Mouse (Mus musculus) heart, embryonic 13.5 days (tissue): ENCODE results near the gene Ccl26. TPM values are rescaled to one million over a fixed set of nuclear protein-coding genes. Genes with fewer than 3 reads are reported as not detected.

Experiments used
- ATAC-seq: fragments of 200-750 bp; cut with Nextera tagmentation; 2 replicates; pipeline ENCODE4 v1.8.0; 2017; ENCODE audit warnings: moderate TSS enrichment; ENCODE audit not compliant: insufficient number of reproducible peaks, low FRiP score, low TSS enrichment; ENCODE audit errors: extremely low read depth
- H3K27ac ChIP-seq: fragments of 300-500 bp; sonication (generic); replicated peaks from 2 replicates; pipeline ENCODE4 v1.5.1; 2015; ENCODE audit warnings: moderate library complexity, mild to moderate bottlenecking, inconsistent platforms
- H3K27me3 ChIP-seq: fragments of 300-500 bp; sonication (generic); replicated peaks from 2 replicates; pipeline ENCODE4 v1.6.1; 2015; ENCODE audit warnings: mild to moderate bottlenecking, inconsistent platforms
- H3K36me3 ChIP-seq: fragments of 300-500 bp; sonication (generic); 2 replicates; pipeline ENCODE4 v1.6.1; 2015; ENCODE audit warnings: mild to moderate bottlenecking, inconsistent platforms
- H3K4me1 ChIP-seq: fragments of 300-500 bp; sonication (generic); 2 replicates; pipeline ENCODE4 v1.6.1; 2015; ENCODE audit warnings: inconsistent platforms
- H3K4me2 ChIP-seq: fragments of 300-500 bp; sonication (generic); 2 replicates; pipeline ENCODE4 v1.6.1; 2015; ENCODE audit warnings: inconsistent platforms, mild to moderate bottlenecking, moderate library complexity
- H3K4me3 ChIP-seq: fragments of 300-500 bp; sonication (generic); 2 replicates; pipeline ENCODE4 v1.5.1; 2015; ENCODE audit warnings: moderate library complexity, mild to moderate bottlenecking, inconsistent platforms
- H3K9ac ChIP-seq: fragments of 300-500 bp; sonication (generic); 2 replicates; pipeline ENCODE4 v1.6.1; 2015; ENCODE audit warnings: inconsistent platforms, mild to moderate bottlenecking, moderate library complexity
- H3K9me3 ChIP-seq: fragments of 300-500 bp; sonication (generic); 2 replicates; pipeline ENCODE4 v1.6.1; 2016; ENCODE audit warnings: inconsistent platforms
- WGBS: fragments of 180-500 bp; shearing (Covaris S2); methylation state at CpG from one replicate; pipeline ENCODE4 v1.1.7; 2015; ENCODE audit warnings: mixed read lengths; 5-methylcytosine and 5-hydroxymethylcytosine counted together
- polyA plus RNA-seq: library from polyadenylated mRNA; unstranded; fragments of >200 nt; fragmentation: Nextera tagmentation; extraction: Ambion mirVana; gene quantifications from 2 replicates; pipeline ENCODE4 v1.2.1, GENCODE M21; 2015

The Ccl26 gene
- polyA plus RNA-seq, 1 experiment from 2014 or later, result not detected

DNA sequence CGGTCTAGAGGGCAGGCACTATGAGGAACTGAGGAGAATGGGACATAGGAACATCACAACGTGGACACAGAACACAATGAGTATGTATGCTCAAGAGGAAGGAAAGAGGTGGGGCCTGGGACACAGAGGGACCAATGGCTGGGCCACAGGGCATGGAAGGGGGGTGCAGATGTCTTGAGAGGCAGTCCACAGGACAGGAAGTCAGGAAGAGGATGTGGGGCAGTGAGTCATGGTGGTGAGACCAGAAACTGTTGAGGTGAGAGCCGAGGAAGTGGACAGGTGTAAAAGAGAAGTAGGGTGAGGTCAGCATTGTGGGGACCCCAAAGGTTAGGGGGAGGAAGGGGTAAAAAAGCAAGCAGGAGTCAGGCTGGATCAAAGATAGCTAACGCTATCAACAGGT lies 26.0 kb downstream of the Ccl26 start:
- H3K36me3 ChIP-seq, result 0 out of 2 replicates have a peak, but pooled peaks cover 5% of the 10 kb centered on the region
- 62% methylated on average over 4 of the region's 4 CpGs for WGBS
- ATAC-seq, result no peak

DNA sequence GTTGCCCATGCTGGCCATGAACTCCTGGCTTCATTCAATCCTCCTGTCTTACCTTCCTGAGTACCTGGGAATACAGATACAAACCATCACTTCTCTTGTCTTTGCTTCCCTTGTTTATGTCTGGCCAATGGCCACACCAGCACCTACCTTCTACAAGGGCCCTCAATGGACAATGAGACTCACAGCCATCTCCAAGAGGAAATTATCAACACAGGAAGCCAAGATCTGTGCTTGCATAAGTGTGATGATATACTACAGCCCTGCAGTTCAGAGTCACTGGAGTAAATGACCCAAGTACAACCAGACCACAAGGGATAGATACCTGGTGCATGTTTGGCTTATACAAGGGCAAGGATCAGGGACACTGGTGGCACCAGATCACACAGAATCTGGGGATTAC lies 27.5 kb downstream of the Ccl26 start:
- Histone ChIP-seq H3K9ac (no peak overlapping the region), H3K27me3 (no peaks in the 10 kb centered on the region), H3K4me3 (no peak overlapping the region), H3K4me2 (no peak overlapping the region), H3K36me3 (peaks cover 11% of the 10 kb centered on the region; the same call in 1 of the 2 replicates), H3K4me1 (peaks cover 17% of the 10 kb centered on the region), H3K9me3 (no peaks in the 10 kb centered on the region), H3K27ac (no peak overlapping the region)
- ATAC-seq, result no peak

More for the DNA sequence above, 26.0 kb downstream of the Ccl26 start:
- H3K4me2 ChIP-seq, result no peak overlapping the region
- no peaks in the 10 kb centered on the region for H3K27me3 ChIP-seq
- H3K4me1 ChIP-seq, result peaks cover 11% of the 10 kb centered on the region
- no peak overlapping the region for H3K4me3 ChIP-seq
- no peaks in the 10 kb centered on the region for H3K9me3 ChIP-seq
- H3K9ac ChIP-seq, result no peak overlapping the region
- no peak overlapping the region for H3K27ac ChIP-seq

DNA sequence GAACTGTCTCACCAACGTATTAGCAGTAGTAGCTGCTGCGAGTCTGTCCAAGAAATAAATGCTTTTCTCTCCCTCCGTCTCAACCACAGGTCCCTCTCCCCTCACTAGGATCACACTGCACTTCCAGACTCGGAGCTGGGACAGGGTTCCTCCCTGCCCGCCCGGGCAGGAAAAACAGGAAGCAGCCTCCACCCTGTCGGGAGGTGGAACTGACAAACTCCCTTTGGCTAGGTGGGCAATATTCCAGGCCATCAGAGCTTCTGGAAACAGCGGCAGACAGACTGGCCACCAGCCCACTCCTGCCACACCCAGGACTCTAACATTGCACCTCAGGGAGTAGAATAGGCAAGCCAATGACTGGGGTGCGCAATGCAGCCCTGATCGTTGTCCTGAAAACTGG lies 29.9 kb downstream of the Ccl26 start:
- H3K4me3 ChIP-seq, result no peak overlapping the region
- H3K9ac ChIP-seq, result 0 out of 2 replicates have a peak overlapping the region, but pooled peaks have one; percentile 17
- 43% methylated on average over 10 of the region's 10 CpGs for WGBS
- H3K4me1 ChIP-seq, result peaks cover 24% of the 10 kb centered on the region
- H3K36me3 ChIP-seq, result peaks cover 11% of the 10 kb centered on the region; the same call in 1 of the 2 replicates
- ATAC-seq, result no peak
- no peaks in the 10 kb centered on the region for H3K27me3 ChIP-seq
- peak overlapping the region; percentile 66 for H3K27ac ChIP-seq
- H3K9me3 ChIP-seq, result no peaks in the 10 kb centered on the region
- no peak overlapping the region; the same call in 1 of the 2 replicates for H3K4me2 ChIP-seq

DNA sequence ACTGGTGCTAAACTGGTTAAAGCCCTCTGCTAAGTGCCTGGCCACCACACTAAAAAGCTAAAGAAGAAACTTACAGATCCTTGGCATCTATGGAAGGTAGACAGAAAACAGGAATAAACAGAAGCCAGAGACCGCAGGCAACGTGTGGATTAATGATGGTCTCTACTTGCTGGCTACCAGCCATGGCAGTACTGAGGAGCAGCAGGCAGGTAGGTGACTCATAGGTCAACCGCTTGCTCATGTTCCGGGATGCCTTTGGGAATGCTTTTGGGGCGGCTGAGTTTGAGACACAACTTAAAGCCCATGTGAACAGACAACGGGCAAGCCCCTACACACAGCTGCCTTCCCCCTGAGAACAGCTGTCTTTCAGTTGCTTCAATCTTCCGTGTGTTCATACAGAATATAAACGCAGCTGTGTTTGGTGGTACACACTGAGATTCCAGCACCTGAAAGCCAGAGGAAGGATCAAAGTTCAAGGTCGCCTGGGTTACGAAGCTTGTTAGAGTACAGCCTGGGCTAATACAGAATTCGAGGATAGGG lies 32.0 kb downstream of the Ccl26 start:
- no peak for ATAC-seq

DNA sequence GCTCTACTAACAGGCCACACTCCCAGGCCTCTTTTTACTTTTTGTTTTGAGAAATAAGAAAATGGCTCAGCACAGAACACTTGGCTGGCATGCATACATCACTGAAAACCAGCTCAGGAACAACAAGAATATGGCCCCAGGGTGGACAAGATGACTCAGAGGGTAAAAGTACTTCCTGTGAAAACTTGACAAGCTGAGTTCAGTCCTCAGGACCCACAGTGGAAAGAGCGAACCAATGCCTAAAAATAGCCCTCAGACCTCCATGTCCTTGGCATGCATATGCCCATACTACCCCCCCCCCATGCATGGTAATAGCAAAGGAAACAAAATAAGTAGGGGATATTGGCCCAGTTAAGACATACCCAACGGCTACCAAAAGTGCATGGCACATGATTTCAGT lies 33.4 kb downstream of the Ccl26 start:
- H3K36me3 ChIP-seq, result peaks cover 7% of the 10 kb centered on the region; the same call in 1 of the 2 replicates
- no peak overlapping the region for H3K9ac ChIP-seq
- ATAC-seq, result no peak
- no peak overlapping the region for H3K4me2 ChIP-seq
- H3K4me1 ChIP-seq, result peaks cover 46% of the 10 kb centered on the region
- H3K9me3 ChIP-seq, result no peaks in the 10 kb centered on the region
- H3K4me3 ChIP-seq, result no peak overlapping the region
- 58% methylated on average over 2 of the region's 2 CpGs for WGBS
- H3K27ac ChIP-seq, result no peak overlapping the region
- H3K27me3 ChIP-seq, result no peaks in the 10 kb centered on the region

More for the DNA sequence above, 32.0 kb downstream of the Ccl26 start:
- Histone ChIP-seq H3K4me3 (no peak overlapping the region), H3K9ac (no peak overlapping the region), H3K36me3 (peaks cover 9% of the 10 kb centered on the region; the same call in 1 of the 2 replicates), H3K27ac (no peak overlapping the region), H3K27me3 (no peaks in the 10 kb centered on the region), H3K9me3 (no peaks in the 10 kb centered on the region), H3K4me1 (peaks cover 33% of the 10 kb centered on the region), H3K4me2 (no peak overlapping the region)
- 70% methylated on average over 11 of the region's 11 CpGs for WGBS

DNA sequence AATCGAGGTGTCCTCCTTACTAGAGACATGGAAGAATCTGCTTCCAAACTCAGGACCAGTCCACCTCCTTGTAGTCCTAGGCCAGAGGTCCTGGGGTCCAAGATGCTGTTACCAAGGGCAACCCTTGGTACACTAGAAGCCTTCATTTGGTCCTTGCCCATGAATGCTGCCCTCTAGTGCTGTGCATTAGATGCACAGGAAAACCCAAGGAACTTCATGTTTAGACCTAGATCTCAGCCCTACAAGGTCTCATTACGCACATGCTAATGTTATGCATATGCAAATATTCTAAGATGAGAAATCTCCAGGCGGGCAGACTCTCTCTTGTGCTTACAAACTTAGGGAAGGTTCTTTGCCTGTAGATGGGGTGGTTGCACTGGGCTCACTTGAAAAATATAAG lies 34.1 kb downstream of the Ccl26 start:
- Histone ChIP-seq H3K27me3 (no peaks in the 10 kb centered on the region), H3K27ac (no peak overlapping the region), H3K4me1 (peaks cover 53% of the 10 kb centered on the region), H3K9me3 (no peaks in the 10 kb centered on the region), H3K9ac (no peak overlapping the region), H3K36me3 (peaks cover 7% of the 10 kb centered on the region; the same call in 1 of the 2 replicates), H3K4me2 (no peak overlapping the region), H3K4me3 (no peak overlapping the region)
- ATAC-seq, result no peak
- WGBS, result 72% methylated on average over 3 of the region's 3 CpGs

DNA sequence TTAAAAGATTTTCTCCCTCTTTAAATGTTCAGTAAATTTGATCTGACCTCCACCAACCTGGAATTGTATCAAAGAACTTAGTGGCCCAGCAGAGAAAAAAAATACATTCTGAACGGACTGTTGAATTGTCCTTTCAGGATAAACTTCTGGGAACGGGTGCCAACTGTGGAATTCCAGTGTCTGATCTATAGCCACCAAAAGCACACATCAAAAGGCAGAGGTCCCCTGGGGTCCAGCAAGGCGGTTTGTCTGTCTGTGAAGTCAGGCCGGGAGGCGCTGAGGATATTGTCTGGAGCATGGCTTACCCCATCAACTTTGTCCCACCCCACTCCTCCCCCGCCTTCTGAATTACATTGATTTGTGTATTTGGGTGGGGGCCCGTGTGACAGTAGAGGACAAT lies 35.4 kb downstream of the Ccl26 start:
- WGBS, result 64% methylated on average over 7 of the region's 7 CpGs
- Histone ChIP-seq H3K4me2 (no peak overlapping the region), H3K9me3 (no peaks in the 10 kb centered on the region), H3K27me3 (no peaks in the 10 kb centered on the region), H3K9ac (no peak overlapping the region), H3K27ac (no peak overlapping the region), H3K36me3 (peaks cover 12% of the 10 kb centered on the region; the same call in 1 of the 2 replicates), H3K4me1 (peaks cover 50% of the 10 kb centered on the region), H3K4me3 (no peak overlapping the region)
- ATAC-seq, result no peak

DNA sequence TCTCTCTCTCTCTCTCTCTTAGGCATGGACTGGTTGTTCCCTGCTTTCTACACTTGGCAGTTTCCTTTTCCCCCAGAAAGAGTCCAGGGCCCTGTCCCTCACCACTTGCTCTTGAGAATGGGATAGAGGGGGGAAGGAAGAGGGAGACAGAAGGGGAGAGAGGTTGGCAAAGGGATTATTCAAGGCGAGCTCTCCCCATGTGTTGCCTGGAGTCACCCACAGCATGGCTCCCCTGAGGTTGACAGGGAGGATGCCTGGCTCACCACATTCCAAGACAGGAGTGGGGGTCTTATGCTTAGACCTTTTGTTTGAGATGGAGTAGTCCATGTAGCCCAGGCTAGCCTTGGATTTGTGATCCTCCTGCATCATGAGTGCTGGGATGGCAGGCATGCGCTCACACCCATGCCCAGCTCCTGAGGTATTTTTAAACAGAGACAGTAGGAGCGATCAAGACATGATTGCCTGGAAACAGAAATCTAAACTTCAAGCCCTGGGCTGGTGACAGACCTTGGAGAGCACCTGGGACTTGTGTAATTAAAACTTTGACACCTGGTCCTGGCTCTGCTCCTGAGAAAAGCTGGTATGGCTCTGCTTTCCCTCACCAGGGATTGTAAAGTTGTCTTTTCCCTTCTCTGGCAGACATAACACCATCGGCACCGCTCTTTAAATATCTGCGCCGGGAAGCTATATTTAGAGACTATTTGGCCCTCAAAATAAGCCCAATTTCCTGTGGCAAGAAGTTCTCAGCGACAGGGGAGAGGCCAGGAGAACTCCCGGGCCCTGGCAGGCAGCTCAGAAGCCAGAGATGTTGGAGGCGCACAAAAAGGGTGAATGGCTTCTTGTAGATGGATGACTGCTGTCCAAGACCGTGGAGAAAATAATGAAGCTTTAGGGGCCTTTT lies 38.5 kb downstream of the Ccl26 start:
- peak overlapping the region; percentile 93 for H3K27ac ChIP-seq
- H3K9ac ChIP-seq, result peak overlapping the region; percentile 24; the same call in 1 of the 2 replicates
- H3K9me3 ChIP-seq, result no peaks in the 10 kb centered on the region
- peaks cover 4% of the 10 kb centered on the region; the same call in 1 of the 2 replicates for H3K36me3 ChIP-seq
- peak overlapping the region; percentile 55 for H3K4me2 ChIP-seq
- H3K27me3 ChIP-seq, result no peaks in the 10 kb centered on the region
- H3K4me1 ChIP-seq, result peaks cover 55% of the 10 kb centered on the region
- ATAC-seq, result no peak
- WGBS, result 21% methylated on average over 11 of the region's 11 CpGs
- H3K4me3 ChIP-seq, result no peak overlapping the region

DNA sequence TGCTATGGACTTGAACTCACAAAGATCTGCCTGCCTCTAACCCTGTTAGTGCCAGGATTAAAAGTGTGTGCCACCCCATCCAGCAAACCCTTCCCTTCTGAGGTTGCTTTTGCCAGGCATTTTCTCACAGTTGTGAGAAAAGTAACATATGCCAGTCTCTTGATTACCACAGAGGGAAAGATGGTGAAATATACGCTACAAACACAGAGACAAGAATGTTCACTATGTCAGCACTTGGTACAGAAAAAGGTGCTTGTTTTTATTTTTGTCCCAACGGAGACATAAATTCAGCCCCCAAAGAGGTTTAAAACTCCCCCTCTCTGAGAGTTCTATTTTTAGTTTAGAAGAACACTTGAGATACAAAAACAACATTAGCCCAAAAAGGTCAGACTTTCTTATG lies 39.3 kb downstream of the Ccl26 start:
- no peak for ATAC-seq
- Histone ChIP-seq H3K27me3 (no peaks in the 10 kb centered on the region), H3K9me3 (no peaks in the 10 kb centered on the region), H3K27ac (peak overlapping the region; percentile 93), H3K9ac (no peak overlapping the region), H3K36me3 (peaks cover 4% of the 10 kb centered on the region; the same call in 1 of the 2 replicates), H3K4me1 (peaks cover 52% of the 10 kb centered on the region), H3K4me2 (peak overlapping the region; percentile 6; the same call in 1 of the 2 replicates), H3K4me3 (no peak overlapping the region)
- WGBS, result 38% methylated on average over 2 of the region's 2 CpGs

DNA sequence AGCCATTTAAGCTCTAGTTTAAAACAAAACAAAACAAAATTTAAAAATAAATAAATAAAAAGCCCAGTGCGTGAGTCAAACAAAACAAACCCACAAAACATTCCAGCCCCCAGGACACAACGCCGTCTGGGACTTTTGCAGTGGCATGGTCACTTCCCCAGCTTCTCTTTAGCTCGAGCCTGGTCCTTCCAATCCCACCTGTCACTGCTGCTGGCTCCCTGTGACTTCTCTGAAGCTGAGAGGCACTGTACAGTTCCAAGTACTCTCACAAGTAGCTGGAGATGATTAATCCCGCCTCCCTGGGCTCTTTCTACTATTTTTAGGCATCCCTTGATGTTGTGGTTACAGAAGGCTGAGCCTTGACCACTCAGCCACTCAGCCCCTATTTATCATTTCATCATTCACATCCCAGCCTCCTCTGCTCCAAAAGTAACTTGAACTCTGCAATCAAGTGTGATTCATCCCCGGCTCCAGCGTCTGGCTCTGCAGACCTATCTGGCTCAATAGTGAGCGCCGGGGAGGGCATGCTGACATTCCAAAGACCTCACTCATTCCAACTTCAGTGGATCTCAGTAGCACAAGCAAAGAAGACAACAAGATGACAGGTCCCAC lies 41.2 kb downstream of the Ccl26 start:
- 25% methylated on average over 9 of the region's 9 CpGs for WGBS
- no peak overlapping the region for H3K4me3 ChIP-seq
- ATAC-seq, result no peak; the same call in 1 of the 2 replicates

DNA sequence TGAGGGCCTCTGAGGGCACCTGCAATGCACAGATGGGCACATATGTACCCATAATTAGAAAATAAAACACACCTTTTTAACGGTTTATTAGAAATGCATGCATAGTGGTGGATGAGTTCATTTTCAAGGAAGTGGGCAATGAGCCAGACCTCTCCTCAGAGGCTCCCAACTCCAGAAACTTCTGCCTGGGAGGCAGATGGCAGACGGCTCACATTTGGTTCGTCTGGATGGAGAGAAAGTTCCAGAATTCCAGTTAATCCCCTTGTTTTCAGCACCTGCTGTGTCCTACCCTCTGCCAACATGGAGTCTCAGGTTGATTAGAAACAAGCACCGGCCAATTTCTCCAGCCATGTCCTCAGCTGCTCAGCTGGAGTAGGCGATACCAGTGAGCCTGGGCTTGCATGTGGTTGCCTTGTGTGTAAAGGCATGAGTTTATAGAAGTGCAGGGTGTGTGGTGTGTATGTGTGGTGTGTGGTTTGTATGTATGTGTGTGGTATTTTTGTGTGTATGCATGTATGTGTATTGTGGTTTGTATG lies 46.0 kb downstream of the Ccl26 start:
- Histone ChIP-seq H3K4me2 (no peak overlapping the region), H3K9ac (no peak overlapping the region), H3K9me3 (peaks cover 13% of the 10 kb centered on the region), H3K4me3 (no peak overlapping the region), H3K4me1 (peaks cover 10% of the 10 kb centered on the region), H3K27ac (no peak overlapping the region), H3K36me3 (peaks cover 22% of the 10 kb centered on the region), H3K27me3 (no peaks in the 10 kb centered on the region)
- WGBS, result 82% methylated on average over 5 of the region's 5 CpGs
- no peak for ATAC-seq

More for the DNA sequence above, 41.2 kb downstream of the Ccl26 start:
- Histone ChIP-seq H3K4me1 (peaks cover 43% of the 10 kb centered on the region), H3K9me3 (no peaks in the 10 kb centered on the region), H3K36me3 (peaks cover 6% of the 10 kb centered on the region; the same call in 1 of the 2 replicates), H3K4me2 (peak overlapping the region; percentile 38), H3K9ac (peak overlapping the region; percentile 63), H3K27me3 (no peaks in the 10 kb centered on the region), H3K27ac (peak overlapping the region; percentile 93)
